Mouse (Mus musculus) heart, adult 2 months (tissue): ENCODE measurements around the gene Tex12.

Experiments used
- CTCF ChIP-seq: fragments of 200-600 bp; IDR thresholded peaks from 2 replicates; pipeline ENCODE4 v1.8.1; 2022; ENCODE audit warnings: antibody characterized with exemption, mild to moderate bottlenecking, moderate library complexity
- POLR2A ChIP-seq: fragments of 200-500 bp; IDR thresholded peaks from 2 replicates; pipeline ENCODE4 v1.6.1; 2011; ENCODE audit warnings: mild to moderate bottlenecking, low read depth, low read length, control low read depth; ENCODE audit not compliant: insufficient read depth

- TF ChIP-seq POLR2A (no peak), CTCF (no peak)
Observed at GRCm38 (mm10) chr9:50590856-50591518, 29.9 kb upstream of the Tex12 start.
